Mouse (Mus musculus) C2C12 (cell line): ENCODE results near the gene Ucn.

Experiments used
- CEBPB ChIP-seq: IDR thresholded peaks from one replicate; pipeline ENCODE4 v1.6.1; 2011; ENCODE audit warnings: low read depth, mild to moderate bottlenecking, control low read depth, moderate library complexity
- CTCF ChIP-seq: IDR thresholded peaks from one replicate; pipeline ENCODE4 v1.5.1; 2011; ENCODE audit not compliant: control insufficient read depth, insufficient read depth, insufficient read length
- FOSL1 ChIP-seq: IDR thresholded peaks from one replicate; pipeline ENCODE4 v1.8.0; 2011; ENCODE audit warnings: mild to moderate bottlenecking, low read length; ENCODE audit not compliant: poor library complexity, insufficient read depth, severe bottlenecking
- MAX ChIP-seq: IDR thresholded peaks from one replicate; pipeline ENCODE4 v1.6.1; 2011; ENCODE audit warnings: mild to moderate bottlenecking, control low read depth
- MYOD1 ChIP-seq: IDR thresholded peaks from one replicate; pipeline ENCODE4 v1.6.1; 2011; ENCODE audit warnings: low read depth; ENCODE audit not compliant: control insufficient read depth, insufficient read length
- MYOG ChIP-seq: IDR thresholded peaks from one replicate; pipeline ENCODE4 v1.6.1; 2011; ENCODE audit not compliant: control insufficient read depth, insufficient read length; ENCODE audit errors: extremely low read depth
- USF1 ChIP-seq: IDR thresholded peaks from one replicate; pipeline ENCODE4 v1.6.1; 2011; ENCODE audit warnings: low read depth, mild to moderate bottlenecking, control low read depth, moderate library complexity

DNA sequence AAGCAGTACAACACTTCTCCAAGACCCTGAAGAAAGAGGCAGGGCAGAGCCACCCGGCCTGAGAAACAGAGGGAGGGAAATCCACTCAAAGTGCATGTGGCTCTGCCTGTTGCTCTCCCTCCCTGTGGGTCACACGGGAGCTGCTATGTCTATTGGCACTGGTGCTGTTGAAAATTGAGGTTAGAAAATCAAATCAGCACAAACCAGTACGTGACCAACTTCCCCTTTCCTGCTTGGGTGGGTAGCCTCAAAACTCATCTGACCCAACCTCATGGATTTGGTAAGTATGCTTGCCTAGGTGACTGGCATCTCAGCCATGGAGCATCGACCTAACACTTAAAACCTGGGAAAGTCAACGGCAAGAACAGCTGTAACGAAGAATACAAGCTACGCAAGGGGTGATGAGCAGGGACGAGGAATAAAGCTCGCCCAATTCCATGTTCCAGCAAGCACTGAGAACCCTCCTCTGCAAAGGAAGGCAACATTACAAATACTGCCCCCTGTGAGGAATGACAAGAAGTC, 32.8 kb downstream of the Ucn start, which contains the start of gene Dnajc5g:
- TF ChIP-seq USF1 (no peak), FOSL1 (no peak), CTCF (no peak), MAX (no peak), MYOD1 (no peak), CEBPB (no peak), MYOG (no peak)
